10 mouse cellular contexts compared by ENCODE assay signal in the genomic region with DNA sequence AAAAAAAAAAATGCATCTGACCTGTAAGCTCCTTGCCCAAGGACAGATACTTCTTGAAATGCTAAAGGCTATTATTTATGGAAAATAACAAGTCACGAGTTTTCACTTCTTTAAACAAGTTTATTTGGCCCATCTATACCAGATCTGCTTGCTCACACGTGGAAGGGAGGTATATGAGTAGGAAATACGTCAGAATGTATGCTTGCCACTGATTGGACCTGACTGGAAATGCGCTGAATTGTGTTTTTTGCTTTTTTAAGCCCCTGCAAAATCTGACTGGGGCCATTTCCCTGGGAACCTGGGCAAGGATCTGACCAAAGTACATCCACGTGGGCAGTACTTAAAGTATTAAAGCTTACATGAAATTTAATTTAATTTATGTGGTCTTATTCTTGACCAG. TPM values are rescaled to one million over a fixed set of nuclear protein-coding genes. Genes with fewer than 3 reads are reported as not detected.
DNase-seq lines count a peak whose midpoint lies in the region; ATAC-seq and TF ChIP-seq lines count a peak whose summit lies in the region.
"Had no signal": no experiment of that assay in that cellular context is flagged by ENCODE, and none has a peak within 500 bp of the region (broad histone marks: within the 10 kb centered on the region; RNA-seq: fewer than 3 reads in every experiment).

No protein-coding gene starts in this region.

- no peaks in the 10 kb centered on the region for H3K9me3 ChIP-seq in intestine, embryonic 14.5 days (ENCODE audit: control insufficient read depth, low read length)
- H3K9me3 ChIP-seq in intestine, postnatal 0 days (ENCODE audit: control insufficient read depth) = no peaks in the 10 kb centered on the region
- no peaks in the 10 kb centered on the region for H3K9me3 ChIP-seq in hindbrain, embryonic 11.5 days (ENCODE audit: control insufficient read depth, low read length)
- no peaks in the 10 kb centered on the region for H3K9me3 ChIP-seq in midbrain, embryonic 12.5 days

- peak overlapping the region; percentile 65; the same call in 1 of the 2 replicates for H3K4me3 ChIP-seq in intestine, embryonic 14.5 days (ENCODE audit: low read depth, low read length)
- no peak overlapping the region for H3K4me3 ChIP-seq in intestine, postnatal 0 days (ENCODE audit: low read depth, low read length)
- H3K4me3 ChIP-seq in hindbrain, embryonic 11.5 days (ENCODE audit: low read depth, low read length) = peak overlapping the region; percentile 64
- peak overlapping the region; percentile 68 for H3K4me3 ChIP-seq in midbrain, embryonic 12.5 days

- no peak for DNase-seq in intestine, embryonic 14.5 days (ENCODE audit: low spot score)
- DNase-seq in NIH3T3 (ENCODE audit: low read depth) = peak; percentile 19
- DNase-seq in hindbrain, embryonic 11.5 days (ENCODE audit: low spot score) = no peak
- no peak for DNase-seq in cerebellum, adult 8-10 months
- no peak for DNase-seq in retina, postnatal 1 day
- DNase-seq in adrenal gland, postnatal 25 days = no peak

- no peak for ATAC-seq in intestine, embryonic 14.5 days (replicated peaks; ENCODE audit: low FRiP score, low TSS enrichment, low read depth)
- ATAC-seq in intestine, postnatal 0 days = no peak
- ATAC-seq in hindbrain, embryonic 11.5 days (ENCODE audit: low FRiP score) = no peak
- ATAC-seq in midbrain, embryonic 12.5 days (ENCODE audit: low FRiP score, low read depth) = no peak

- H3K27ac ChIP-seq in intestine, embryonic 14.5 days (ENCODE audit: low read depth) = peak overlapping the region; percentile 72; the same call in 1 of the 2 replicates
- H3K27ac ChIP-seq in intestine, postnatal 0 days (ENCODE audit: low read depth, low read length) = no peak overlapping the region
- no peak overlapping the region for H3K27ac ChIP-seq in hindbrain, embryonic 11.5 days (ENCODE audit: low read depth, low read length)
- H3K27ac ChIP-seq in midbrain, embryonic 12.5 days (replicated peaks) = no peak overlapping the region

- TF ChIP-seq CTCF in intestine, postnatal 0 days (IDR thresholded peaks at IDR 0.05; ENCODE audit: low read depth) = no peak

- H3K4me1 ChIP-seq in intestine, embryonic 14.5 days (replicated peaks; ENCODE audit: control insufficient read depth, insufficient read depth, low read length) = peaks cover 11% of the 10 kb centered on the region
- H3K4me1 ChIP-seq in intestine, postnatal 0 days (replicated peaks; ENCODE audit: control insufficient read depth, insufficient read depth, low read length) = no peaks in the 10 kb centered on the region; the same call in 1 of the 2 replicates
- H3K4me1 ChIP-seq in hindbrain, embryonic 11.5 days (replicated peaks; ENCODE audit: control insufficient read depth, insufficient read depth, low read length) = no peaks in the 10 kb centered on the region; the same call in 1 of the 2 replicates
- peaks cover 12% of the 10 kb centered on the region for H3K4me1 ChIP-seq in midbrain, embryonic 12.5 days

- H3K36me3 ChIP-seq in intestine, embryonic 14.5 days (ENCODE audit: control insufficient read depth, insufficient read depth, low read length) = no peaks in the 10 kb centered on the region
- H3K36me3 ChIP-seq in intestine, postnatal 0 days (ENCODE audit: control insufficient read depth, insufficient read depth) = no peaks in the 10 kb centered on the region
- H3K36me3 ChIP-seq in hindbrain, embryonic 11.5 days (ENCODE audit: control insufficient read depth, insufficient read depth, low read length) = no peaks in the 10 kb centered on the region
- no peaks in the 10 kb centered on the region for H3K36me3 ChIP-seq in midbrain, embryonic 12.5 days

- WGBS in intestine, embryonic 14.5 days = 47% methylated on average over 5 of the region's 5 CpGs
- WGBS in intestine, postnatal 0 days = 60% methylated on average over 5 of the region's 5 CpGs
- WGBS in hindbrain, embryonic 11.5 days = 51% methylated on average over 5 of the region's 5 CpGs
- 54% methylated on average over 5 of the region's 5 CpGs for whole genome bisulfite sequencing in midbrain, embryonic 12.5 days

- H3K27me3 ChIP-seq in intestine, embryonic 14.5 days (replicated peaks; ENCODE audit: control insufficient read depth, insufficient read depth, low read length) = no peaks in the 10 kb centered on the region
- H3K27me3 ChIP-seq in intestine, postnatal 0 days (replicated peaks; ENCODE audit: control insufficient read depth, insufficient read depth, low read length) = no peaks in the 10 kb centered on the region
- no peaks in the 10 kb centered on the region for H3K27me3 ChIP-seq in hindbrain, embryonic 11.5 days (ENCODE audit: control insufficient read depth, insufficient read depth, low read length)
- no peaks in the 10 kb centered on the region for H3K27me3 ChIP-seq in midbrain, embryonic 12.5 days
- H3K27me3 ChIP-seq: Patski had no signal

- H3K9ac ChIP-seq in intestine, embryonic 14.5 days (ENCODE audit: low read length) = no peak overlapping the region
- H3K9ac ChIP-seq in intestine, postnatal 0 days (ENCODE audit: low read depth, low read length) = no peak overlapping the region
- H3K9ac ChIP-seq in hindbrain, embryonic 11.5 days (ENCODE audit: low read depth, low read length) = peak overlapping the region; percentile 66
- H3K9ac ChIP-seq in midbrain, embryonic 12.5 days (replicated peaks) = peak overlapping the region; percentile 62; the same call in 1 of the 2 replicates

- H3K4me2 ChIP-seq in intestine, embryonic 14.5 days (ENCODE audit: low read length) = peak overlapping the region; percentile 85
- H3K4me2 ChIP-seq in intestine, postnatal 0 days (replicated peaks; ENCODE audit: low read depth) = no peak overlapping the region; the same call in 1 of the 2 replicates
- peak overlapping the region; percentile 64 for H3K4me2 ChIP-seq in hindbrain, embryonic 11.5 days (replicated peaks; ENCODE audit: low read depth, low read length)
- H3K4me2 ChIP-seq in midbrain, embryonic 12.5 days (replicated peaks) = peak overlapping the region; percentile 67

RNA-seq across cellular contexts. Expression of gene Fn3krp, which starts 0.8 kb away (rescaled TPM):
- polyA plus RNA-seq in intestine, embryonic 14.5 days (2014; fragmentation: Nextera tagmentation; extraction: Ambion mirVana) = 4.5 and 5.3 TPM in 2 replicates
- 3.4 and 3.5 TPM in 2 replicates for polyA plus RNA-seq in intestine, postnatal 0 days (2015; fragmentation: Nextera tagmentation; extraction: Ambion mirVana)
- 8.5 and 8.6 TPM in 2 replicates for polyA plus RNA-seq in hindbrain, embryonic 11.5 days (2014; fragmentation: Nextera tagmentation; extraction: Ambion mirVana)
- 9.2 and 10.7 TPM in 2 replicates for polyA plus RNA-seq in midbrain, embryonic 12.5 days (2016; fragmentation: Nextera tagmentation; extraction: Ambion mirVana)
- 14.3 and 18.6 TPM in 2 replicates for total RNA-seq in adrenal gland, postnatal 25 days (2021)

RNA-seq across cellular contexts. Expression of gene Fn3k, which starts 14.3 kb away (rescaled TPM):
- polyA plus RNA-seq in intestine, embryonic 14.5 days (2014; fragmentation: Nextera tagmentation; extraction: Ambion mirVana) = 0.70 and 0.96 TPM in 2 replicates
- 0.51 and 0.60 TPM in 2 replicates for polyA plus RNA-seq in intestine, postnatal 0 days (2015; fragmentation: Nextera tagmentation; extraction: Ambion mirVana)
- polyA plus RNA-seq in hindbrain, embryonic 11.5 days (2014; fragmentation: Nextera tagmentation; extraction: Ambion mirVana) = 2.1 and 2.6 TPM in 2 replicates
- polyA plus RNA-seq in midbrain, embryonic 12.5 days (2016; fragmentation: Nextera tagmentation; extraction: Ambion mirVana) = 2.3 and 3.4 TPM in 2 replicates
- 5.2 and 5.6 TPM in 2 replicates for total RNA-seq in adrenal gland, postnatal 25 days (2021)
- total RNA-seq: neutrophil, adult 5-6 weeks had no signal

RNA-seq across cellular contexts. Expression of gene Tbcd, which starts 31.4 kb away (rescaled TPM):
- polyA plus RNA-seq in intestine, embryonic 14.5 days (2014; fragmentation: Nextera tagmentation; extraction: Ambion mirVana) = 36.7 and 41.7 TPM in 2 replicates
- polyA plus RNA-seq in intestine, postnatal 0 days (2015; fragmentation: Nextera tagmentation; extraction: Ambion mirVana) = 29.9 and 31.5 TPM in 2 replicates
- 32.3 and 36.9 TPM in 2 replicates for polyA plus RNA-seq in hindbrain, embryonic 11.5 days (2014; fragmentation: Nextera tagmentation; extraction: Ambion mirVana)
- 57.9 and 58.4 TPM in 2 replicates for polyA plus RNA-seq in midbrain, embryonic 12.5 days (2016; fragmentation: Nextera tagmentation; extraction: Ambion mirVana)
- total RNA-seq in adrenal gland, postnatal 25 days (2021) = 37.5 and 40.4 TPM in 2 replicates

RNA-seq across cellular contexts. Expression of gene Rab40b, which starts 32.3 kb away (rescaled TPM):
- 5.3 and 5.4 TPM in 2 replicates for polyA plus RNA-seq in intestine, embryonic 14.5 days (2014; fragmentation: Nextera tagmentation; extraction: Ambion mirVana)
- 2.2 and 3.4 TPM in 2 replicates for polyA plus RNA-seq in intestine, postnatal 0 days (2015; fragmentation: Nextera tagmentation; extraction: Ambion mirVana)
- 3.3 TPM in 2 replicates for polyA plus RNA-seq in hindbrain, embryonic 11.5 days (2014; fragmentation: Nextera tagmentation; extraction: Ambion mirVana)
- polyA plus RNA-seq in midbrain, embryonic 12.5 days (2016; fragmentation: Nextera tagmentation; extraction: Ambion mirVana) = 3.1 and 4.2 TPM in 2 replicates
- 5.9 and 7.6 TPM in 2 replicates for total RNA-seq in adrenal gland, postnatal 25 days (2021)
- total RNA-seq: neutrophil, adult 5-6 weeks had no signal

Comparison
In these comparisons a context has a peak if more than half of its experiments do, and no peak if none do; other contexts are left out.
1. H3K9ac ChIP-seq: peak in hindbrain, embryonic 11.5 days (single experiment) and midbrain, embryonic 12.5 days (single experiment); none in intestine, embryonic 14.5 days (single experiment) and intestine, postnatal 0 days (single experiment).